Mouse (Mus musculus) activated CD4-positive, CD25-positive, alpha-beta regulatory T cell (primary cell): ENCODE measurements around the gene Mindy4. TPM values are rescaled to one million over a fixed set of nuclear protein-coding genes. Genes with fewer than 3 reads are reported as not detected.

Experiments
- polyA plus RNA-seq, 2 experiments: library from polyadenylated mRNA; unstranded; fragments of 100-300 nt; shearing (Covaris generic); gene quantifications; one replicate each; pipeline ENCODE4 v1.2.1; 2017

Mindy4 gene
- polyA plus RNA-seq, result under 1 TPM in 1 of 2 experiments, not detected in 1; 0.10 TPM

GRCm38 (mm10) chr6:55202913-55203910 is at the start of gene Mindy4:
TSS of gene Mindy4 (plus strand) at chr6:55203383.

GRCm38 (mm10) chr6:55174741-55175181 is 28.4 kb upstream of the Mindy4 start, which contains the start of gene Inmt:
TSS of gene Inmt (minus strand) at chr6:55175043.

GRCm38 (mm10) chr6:55335989-55336514 is 132.9 kb downstream of the Mindy4 start, which contains the start of gene Aqp1:
TSS of gene Aqp1 (plus strand) at chr6:55336432.

Other genes with a start within 250 kb of the Mindy4 start
- 10 to 100 TPM; 32.7 to 38.3 TPM for gene Nod1, start 230.8 kb upstream of the Mindy4 start, polyA plus RNA-seq
- 10 to 100 TPM; 26.2 to 38.5 TPM for gene Ggct, start 210.4 kb upstream of the Mindy4 start, polyA plus RNA-seq
- 100 to 1,000 TPM in 1 of 2 experiments, 10 to 100 TPM in 1; 83.1 to 107 TPM for gene Gars, start 165.4 kb upstream of the Mindy4 start, polyA plus RNA-seq
- under 1 TPM; 0.07 to 0.64 TPM for gene Crhr2, start 70.4 kb upstream of the Mindy4 start, polyA plus RNA-seq
- gene Inmt, start 28.3 kb upstream of the Mindy4 start, polyA plus RNA-seq, result not detected
- 1 to 10 TPM; 1.1 to 3.5 TPM for gene Aqp1, start 133.0 kb downstream of the Mindy4 start, polyA plus RNA-seq
- gene Ghrhr, start 172.9 kb downstream of the Mindy4 start, polyA plus RNA-seq, result not detected
- under 1 TPM in 1 of 2 experiments, not detected in 1; 0.17 TPM for gene Adcyap1r1, start 248.6 kb downstream of the Mindy4 start, polyA plus RNA-seq